Mouse (Mus musculus) hindbrain, embryonic 14.5 days (tissue): ENCODE measurements at regions not wholly inside any gene's neighbourhood (a gene's known extent, or its start where the extent isn't known, plus 50 kb on each side); places are given as distances from the start of the nearest gene placed in this dataset.

Experiments used
- ATAC-seq: fragments of 200-750 bp; cut with Nextera tagmentation; 2 replicates; pipeline ENCODE4 v1.8.0; 2017; ENCODE audit warnings: moderate number of reproducible peaks, mild to moderate bottlenecking, moderate TSS enrichment, moderate library complexity; ENCODE audit not compliant: low FRiP score
- DNase-seq: peaks from one replicate; pipeline ENCODE4 v3.0.0-alpha.2; 2015; ENCODE audit warnings: low spot score
- H3K27ac ChIP-seq: fragments of 300-500 bp; sonication (generic); 2 replicates; pipeline ENCODE4 v1.5.1; 2014; ENCODE audit warnings: mild to moderate bottlenecking, moderate library complexity
- H3K27me3 ChIP-seq: fragments of 300-500 bp; sonication (generic); 2 replicates; pipeline ENCODE4 v1.6.1; 2014; ENCODE audit warnings: mild to moderate bottlenecking, low read length, mixed read lengths; ENCODE audit not compliant: control insufficient read depth, insufficient read depth
- H3K36me3 ChIP-seq: fragments of 300-500 bp; sonication (generic); replicated peaks from 2 replicates; pipeline ENCODE4 v1.6.1; 2014; ENCODE audit not compliant: control insufficient read depth, insufficient read depth
- H3K4me1 ChIP-seq: fragments of 300-500 bp; sonication (generic); replicated peaks from 2 replicates; pipeline ENCODE4 v1.6.1; 2014; ENCODE audit warnings: antibody characterized with exemption, low read length, mixed read lengths; ENCODE audit not compliant: control insufficient read depth, insufficient read depth
- H3K4me2 ChIP-seq: fragments of 300-500 bp; sonication (generic); replicated peaks from 2 replicates; pipeline ENCODE4 v1.6.1; 2014; ENCODE audit warnings: mild to moderate bottlenecking, moderate library complexity
- H3K4me3 ChIP-seq: fragments of 300-500 bp; sonication (generic); replicated peaks from 2 replicates; pipeline ENCODE4 v1.5.1; 2014; ENCODE audit warnings: mild to moderate bottlenecking, low read length
- H3K9ac ChIP-seq: fragments of 300-500 bp; sonication (generic); 2 replicates; pipeline ENCODE4 v1.6.1; 2014
- H3K9me3 ChIP-seq: fragments of 300-500 bp; sonication (generic); 2 replicates; pipeline ENCODE4 v1.6.1; 2016; ENCODE audit warnings: low read length; ENCODE audit not compliant: control insufficient read depth
- WGBS: fragments of 180-500 bp; shearing (Covaris S2); extraction: QIAGEN DNeasy Blood & Tissue Kit; methylation state at CpG from one replicate; pipeline ENCODE4 v1.1.7; 2014; 5-methylcytosine and 5-hydroxymethylcytosine counted together

- ATAC-seq (no peak), DNase-seq (no peak)
- H3K9me3 ChIP-seq = no peaks in the 10 kb centered on the region
- no peak overlapping the region for H3K27ac ChIP-seq
- no peaks in the 10 kb centered on the region for H3K36me3 ChIP-seq
- no peaks in the 10 kb centered on the region for H3K4me1 ChIP-seq
- H3K27me3 ChIP-seq = no peaks in the 10 kb centered on the region
- 75% methylated on average over 3 of the region's 3 CpGs for WGBS
- no peak overlapping the region for H3K9ac ChIP-seq
- H3K4me2 ChIP-seq = no peak overlapping the region
- no peak overlapping the region for H3K4me3 ChIP-seq
Measured at GRCm38 (mm10) chr12:97862921-97863320, 396.3 kb downstream of the Galc start.

- H3K27ac ChIP-seq = 0 out of 2 replicates have a peak overlapping the region, but pooled peaks have one; percentile 4
- 66% methylated on average over 8 of the region's 8 CpGs for WGBS
- DNase-seq = peak; percentile 34
- H3K36me3 ChIP-seq = no peaks in the 10 kb centered on the region
- H3K27me3 ChIP-seq = no peaks in the 10 kb centered on the region
- no peaks in the 10 kb centered on the region for H3K9me3 ChIP-seq
- H3K4me3 ChIP-seq = no peak overlapping the region
- H3K4me1 ChIP-seq = no peaks in the 10 kb centered on the region; the same call in 1 of the 2 replicates
- peak; percentile 88 for ATAC-seq
- no peak overlapping the region for H3K4me2 ChIP-seq
- no peak overlapping the region for H3K9ac ChIP-seq
Measured at GRCm38 (mm10) chr12:97836202-97836908, 422.9 kb downstream of the Galc start.

DNA sequence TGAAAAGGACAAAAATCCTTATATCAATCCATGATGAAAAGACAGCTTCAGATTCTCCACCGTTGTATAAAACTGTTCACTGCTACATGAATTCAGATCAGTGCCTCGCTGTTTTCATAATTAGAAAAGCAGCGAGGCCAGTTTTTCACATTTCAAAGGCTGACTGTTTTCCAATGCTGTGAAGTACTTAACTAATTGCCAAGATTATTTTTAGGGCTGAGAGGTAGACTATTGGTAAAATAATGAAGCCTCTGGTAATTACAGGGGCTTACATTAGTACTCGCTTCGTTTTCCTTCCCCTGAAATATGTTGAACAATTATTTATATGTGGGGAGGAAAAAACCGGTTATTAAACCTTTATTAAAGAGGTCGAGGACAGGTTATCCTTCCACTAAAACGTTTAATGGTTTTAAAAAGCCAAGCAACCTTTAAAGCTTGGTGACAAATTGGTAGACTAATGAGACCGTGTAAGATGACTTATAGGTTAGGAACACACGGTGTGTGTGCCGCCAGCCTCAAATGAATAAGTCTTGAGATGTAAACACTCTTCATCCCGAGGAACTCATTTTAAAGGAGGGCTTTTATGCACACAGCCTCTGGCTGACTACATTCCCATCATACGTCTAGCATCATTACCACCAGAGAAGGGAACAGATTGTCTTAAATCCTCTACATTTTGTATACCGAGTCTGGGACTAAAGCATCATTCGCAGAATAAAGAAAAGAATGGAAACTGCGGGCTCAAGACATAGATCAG lies 465.7 kb downstream of the Galc start:
- DNase-seq (no peak), ATAC-seq (no peak)
- H3K27me3 ChIP-seq = no peaks in the 10 kb centered on the region
- no peaks in the 10 kb centered on the region for H3K4me1 ChIP-seq
- no peak overlapping the region for H3K27ac ChIP-seq
- no peak overlapping the region for H3K9ac ChIP-seq
- no peak overlapping the region for H3K4me3 ChIP-seq
- no peaks in the 10 kb centered on the region for H3K36me3 ChIP-seq
- WGBS = 66% methylated on average over 16 of the region's 16 CpGs
- no peaks in the 10 kb centered on the region for H3K9me3 ChIP-seq
- no peak overlapping the region for H3K4me2 ChIP-seq

- Histone ChIP-seq H3K4me1 (no peaks in the 10 kb centered on the region), H3K27ac (no peak overlapping the region), H3K27me3 (no peaks in the 10 kb centered on the region), H3K9ac (no peak overlapping the region), H3K36me3 (no peaks in the 10 kb centered on the region), H3K4me3 (no peak overlapping the region), H3K9me3 (no peaks in the 10 kb centered on the region), H3K4me2 (no peak overlapping the region)
- ATAC-seq = no peak
- 89% methylated on average over 3 of the region's 3 CpGs for WGBS
- DNase-seq = no peak
Measured at GRCm38 (mm10) chr12:97783476-97783875, 475.8 kb downstream of the Galc start.

GRCm38 (mm10) chr12:97759116-97759515 lies 500.1 kb downstream of the Galc start:
- H3K4me2 ChIP-seq = no peak overlapping the region
- H3K9ac ChIP-seq = no peak overlapping the region
- no peak overlapping the region for H3K4me3 ChIP-seq
- no peaks in the 10 kb centered on the region for H3K4me1 ChIP-seq
- DNase-seq = no peak
- no peaks in the 10 kb centered on the region for H3K9me3 ChIP-seq
- no peak overlapping the region; the same call in 1 of the 2 replicates for H3K27ac ChIP-seq
- no peaks in the 10 kb centered on the region for H3K36me3 ChIP-seq
- ATAC-seq = no peak
- WGBS = 81% methylated on average over 3 of the region's 3 CpGs
- no peaks in the 10 kb centered on the region for H3K27me3 ChIP-seq

GRCm38 (mm10) chr12:97758624-97759023 lies 500.6 kb downstream of the Galc start:
- Histone ChIP-seq H3K4me1 (no peaks in the 10 kb centered on the region), H3K4me2 (no peak overlapping the region), H3K27ac (no peak overlapping the region; the same call in 1 of the 2 replicates), H3K36me3 (no peaks in the 10 kb centered on the region), H3K4me3 (no peak overlapping the region), H3K9ac (no peak overlapping the region), H3K9me3 (no peaks in the 10 kb centered on the region), H3K27me3 (no peaks in the 10 kb centered on the region)
- WGBS = 68% methylated on average over 2 of the region's 2 CpGs
- DNase-seq (no peak), ATAC-seq (no peak)

- ATAC-seq = no peak
- Histone ChIP-seq H3K27me3 (no peaks in the 10 kb centered on the region), H3K4me1 (no peaks in the 10 kb centered on the region), H3K4me3 (no peak overlapping the region), H3K9me3 (no peaks in the 10 kb centered on the region), H3K27ac (no peak overlapping the region), H3K9ac (no peak overlapping the region), H3K36me3 (no peaks in the 10 kb centered on the region), H3K4me2 (no peak overlapping the region)
- no peak for DNase-seq
- 73% methylated on average over 2 of the region's 2 CpGs for WGBS
Measured at GRCm38 (mm10) chr12:97750166-97750565, 509.1 kb downstream of the Galc start.

GRCm38 (mm10) chr12:97740927-97741326 lies 518.3 kb downstream of the Galc start:
- H3K9ac ChIP-seq = no peak overlapping the region
- H3K27ac ChIP-seq = no peak overlapping the region
- DNase-seq (no peak), ATAC-seq (no peak)
- no peak overlapping the region for H3K4me3 ChIP-seq
- no peak overlapping the region for H3K4me2 ChIP-seq
- H3K4me1 ChIP-seq = no peaks in the 10 kb centered on the region
- H3K36me3 ChIP-seq = no peaks in the 10 kb centered on the region
- H3K9me3 ChIP-seq = no peaks in the 10 kb centered on the region
- H3K27me3 ChIP-seq = no peaks in the 10 kb centered on the region
- 72% methylated on average over 2 of the region's 2 CpGs for WGBS

- H3K9ac ChIP-seq = no peak overlapping the region
- ATAC-seq = no peak
- 81% methylated on average over 6 of the region's 6 CpGs for WGBS
Measured at GRCm38 (mm10) chr12:97732078-97732580, 527.1 kb downstream of the Galc start.

More at GRCm38 (mm10) chr12:97732078-97732580, 527.1 kb downstream of the Galc start:
- H3K27ac ChIP-seq = no peak overlapping the region
- no peaks in the 10 kb centered on the region for H3K4me1 ChIP-seq
- no peak overlapping the region for H3K4me3 ChIP-seq
- no peaks in the 10 kb centered on the region for H3K36me3 ChIP-seq
- no peaks in the 10 kb centered on the region for H3K9me3 ChIP-seq
- H3K4me2 ChIP-seq = no peak overlapping the region
- no peaks in the 10 kb centered on the region for H3K27me3 ChIP-seq
- no peak for DNase-seq
